Mouse (Mus musculus) liver, embryonic 11.5 days (tissue): ENCODE measurements around the gene Poc1b. TPM values are rescaled to one million over a fixed set of nuclear protein-coding genes. Genes with fewer than 3 reads are reported as not detected.

ENCODE experiments used
- ATAC-seq: fragments of 200-750 bp; cut with Nextera tagmentation; replicated peaks from 2 replicates; pipeline ENCODE4 v1.8.0; 2017; ENCODE audit warnings: moderate number of reproducible peaks, mild to moderate bottlenecking, moderate TSS enrichment, moderate library complexity; ENCODE audit not compliant: low FRiP score
- DNase-seq: peaks from one replicate; pipeline ENCODE4 v3.0.0-alpha.2; 2017; ENCODE audit warnings: low spot score
- H3K27ac ChIP-seq: fragments of 300-500 bp; sonication (generic); 2 replicates; pipeline ENCODE4 v1.5.1; 2014; ENCODE audit warnings: mild to moderate bottlenecking, low read depth, low read length, control low read depth
- H3K27me3 ChIP-seq: fragments of 300-500 bp; sonication (generic); replicated peaks from 2 replicates; pipeline ENCODE4 v1.6.1; 2014; ENCODE audit warnings: low read length, mixed read lengths; ENCODE audit not compliant: control insufficient read depth, insufficient read depth
- H3K36me3 ChIP-seq: fragments of 300-500 bp; sonication (generic); 2 replicates; pipeline ENCODE4 v1.6.1; 2014; ENCODE audit warnings: mild to moderate bottlenecking, low read length, moderate library complexity, mixed read lengths; ENCODE audit not compliant: control insufficient read depth, insufficient read depth
- H3K4me1 ChIP-seq: fragments of 300-500 bp; sonication (generic); replicated peaks from 2 replicates; pipeline ENCODE4 v1.6.1; 2014; ENCODE audit warnings: low read length, mixed read lengths; ENCODE audit not compliant: control insufficient read depth, insufficient read depth
- H3K4me2 ChIP-seq: fragments of 300-500 bp; sonication (generic); 2 replicates; pipeline ENCODE4 v1.6.1; 2014; ENCODE audit warnings: mild to moderate bottlenecking, control low read depth, moderate library complexity
- H3K4me3 ChIP-seq: fragments of 300-500 bp; sonication (generic); 2 replicates; pipeline ENCODE4 v1.5.1; 2014; ENCODE audit warnings: low read depth, low read length, control low read depth
- H3K9ac ChIP-seq: fragments of 300-500 bp; sonication (generic); 2 replicates; pipeline ENCODE4 v1.6.1; 2014; ENCODE audit warnings: low read depth, low read length, control low read depth
- H3K9me3 ChIP-seq: fragments of 300-500 bp; sonication (generic); 2 replicates; pipeline ENCODE4 v1.6.1; 2016; ENCODE audit warnings: low read length, inconsistent platforms, mixed read lengths; ENCODE audit not compliant: control insufficient read depth
- WGBS: fragments of 180-500 bp; shearing (Covaris S2); extraction: QIAGEN DNeasy Blood & Tissue Kit; methylation state at CpG from one replicate; pipeline ENCODE4 v1.1.7; 2014; 5-methylcytosine and 5-hydroxymethylcytosine counted together
- polyA plus RNA-seq: library from polyadenylated mRNA; unstranded; fragments of >200 nt; fragmentation: Nextera tagmentation; extraction: Ambion mirVana; gene quantifications from 2 replicates; pipeline ENCODE4 v1.2.1, GENCODE M21; 2014

Gene Poc1b
- polyA plus RNA-seq, 1 experiment from 2014 or later, result 19.0 TPM

- no peaks in the 10 kb centered on the region for H3K9me3 ChIP-seq
- no peak overlapping the region for H3K9ac ChIP-seq
- no peak overlapping the region for H3K4me3 ChIP-seq
- no peak overlapping the region for H3K27ac ChIP-seq
- DNase-seq (no peak), ATAC-seq (no peak)
- H3K4me2 ChIP-seq, result no peak overlapping the region
- WGBS, result 79% methylated on average over 5 of the region's 5 CpGs
- no peaks in the 10 kb centered on the region for H3K27me3 ChIP-seq
- H3K36me3 ChIP-seq, result no peaks in the 10 kb centered on the region
- H3K4me1 ChIP-seq, result peaks cover 7% of the 10 kb centered on the region; the same call in 1 of the 2 replicates
These were observed 62.9 kb downstream of the Poc1b start for GRCm38 (mm10) chr10:99169765-99170129.

GRCm38 (mm10) chr10:99171961-99172497 is 65.2 kb downstream of the Poc1b start:
- Histone ChIP-seq H3K4me1 (peaks cover 4% of the 10 kb centered on the region; the same call in 1 of the 2 replicates), H3K27me3 (no peaks in the 10 kb centered on the region), H3K9me3 (no peaks in the 10 kb centered on the region), H3K4me2 (no peak overlapping the region), H3K9ac (no peak overlapping the region), H3K27ac (peak overlapping the region; percentile 56; the same call in 1 of the 2 replicates), H3K4me3 (no peak overlapping the region), H3K36me3 (no peaks in the 10 kb centered on the region)
- 26% methylated on average over 12 of the region's 12 CpGs for WGBS
- DNase-seq (peak; percentile 43), ATAC-seq (peak; percentile 55)

GRCm38 (mm10) chr10:99172906-99173507 is 66.2 kb downstream of the Poc1b start:
- Histone ChIP-seq H3K27me3 (no peaks in the 10 kb centered on the region), H3K9ac (no peak overlapping the region), H3K4me3 (no peak overlapping the region), H3K36me3 (peaks cover under 1% of the 10 kb centered on the region; the same call in 1 of the 2 replicates), H3K27ac (no peak overlapping the region), H3K9me3 (no peaks in the 10 kb centered on the region), H3K4me2 (no peak overlapping the region), H3K4me1 (peaks cover 4% of the 10 kb centered on the region; the same call in 1 of the 2 replicates)
- WGBS, result 50% methylated on average over 7 of the region's 7 CpGs
- DNase-seq (no peak), ATAC-seq (no peak)

GRCm38 (mm10) chr10:99176911-99177310 is 70.1 kb downstream of the Poc1b start:
- Histone ChIP-seq H3K9ac (no peak overlapping the region), H3K27me3 (no peaks in the 10 kb centered on the region), H3K9me3 (no peaks in the 10 kb centered on the region), H3K27ac (no peak overlapping the region), H3K4me3 (no peak overlapping the region), H3K4me2 (no peak overlapping the region), H3K4me1 (0 out of 2 replicates have a peak, but pooled peaks cover 2% of the 10 kb centered on the region), H3K36me3 (peaks cover 4% of the 10 kb centered on the region; the same call in 1 of the 2 replicates)
- WGBS, result 85% methylated on average over 9 of the region's 9 CpGs
- no peak for DNase-seq
- no peak for ATAC-seq

GRCm38 (mm10) chr10:99178118-99178517 is 71.3 kb downstream of the Poc1b start:
- ATAC-seq (no peak), DNase-seq (no peak)
- no peak overlapping the region for H3K27ac ChIP-seq
- 0 out of 2 replicates have a peak, but pooled peaks cover under 1% of the 10 kb centered on the region for H3K4me1 ChIP-seq
- H3K9ac ChIP-seq, result no peak overlapping the region
- peaks cover 4% of the 10 kb centered on the region; the same call in 1 of the 2 replicates for H3K36me3 ChIP-seq
- H3K27me3 ChIP-seq, result no peaks in the 10 kb centered on the region
- H3K4me2 ChIP-seq, result no peak overlapping the region
- H3K4me3 ChIP-seq, result no peak overlapping the region
- WGBS, result 88% methylated on average over 2 of the region's 2 CpGs
- H3K9me3 ChIP-seq, result no peaks in the 10 kb centered on the region

- H3K27me3 ChIP-seq, result no peaks in the 10 kb centered on the region
- DNase-seq (no peak), ATAC-seq (no peak)
- no peaks in the 10 kb centered on the region for H3K4me1 ChIP-seq
- no peak overlapping the region for H3K4me3 ChIP-seq
- no peak overlapping the region for H3K4me2 ChIP-seq
- H3K9ac ChIP-seq, result no peak overlapping the region
- 89% methylated on average over 5 of the region's 5 CpGs for WGBS
- H3K27ac ChIP-seq, result no peak overlapping the region
- H3K9me3 ChIP-seq, result no peaks in the 10 kb centered on the region
- peaks cover 4% of the 10 kb centered on the region; the same call in 1 of the 2 replicates for H3K36me3 ChIP-seq
These were observed 72.3 kb downstream of the Poc1b start for GRCm38 (mm10) chr10:99179122-99179521.

GRCm38 (mm10) chr10:99179566-99179965 is 72.7 kb downstream of the Poc1b start:
- Histone ChIP-seq H3K9ac (no peak overlapping the region), H3K36me3 (peaks cover 4% of the 10 kb centered on the region; the same call in 1 of the 2 replicates), H3K4me3 (no peak overlapping the region), H3K4me1 (no peaks in the 10 kb centered on the region), H3K27ac (no peak overlapping the region), H3K27me3 (no peaks in the 10 kb centered on the region), H3K9me3 (no peaks in the 10 kb centered on the region), H3K4me2 (no peak overlapping the region)
- DNase-seq (no peak), ATAC-seq (no peak)
- 92% methylated on average over 4 of the region's 4 CpGs for WGBS

GRCm38 (mm10) chr10:99181497-99181896 is 74.7 kb downstream of the Poc1b start:
- DNase-seq, result no peak
- WGBS, result 85% methylated on average over 8 of the region's 8 CpGs
- Histone ChIP-seq H3K4me1 (no peaks in the 10 kb centered on the region), H3K9me3 (no peaks in the 10 kb centered on the region), H3K36me3 (peaks cover 4% of the 10 kb centered on the region; the same call in 1 of the 2 replicates), H3K4me2 (no peak overlapping the region), H3K9ac (no peak overlapping the region), H3K27ac (no peak overlapping the region), H3K27me3 (no peaks in the 10 kb centered on the region), H3K4me3 (no peak overlapping the region)
- 0 out of 2 replicates have a peak, but pooled peaks have one; percentile 18 for ATAC-seq

GRCm38 (mm10) chr10:99182107-99182506 is 75.3 kb downstream of the Poc1b start:
- H3K9me3 ChIP-seq, result no peaks in the 10 kb centered on the region
- DNase-seq (no peak), ATAC-seq (no peak)
- no peak overlapping the region for H3K4me2 ChIP-seq
- H3K27me3 ChIP-seq, result no peaks in the 10 kb centered on the region
- H3K27ac ChIP-seq, result no peak overlapping the region
- no peak overlapping the region for H3K9ac ChIP-seq
- 50% methylated on average over 5 of the region's 5 CpGs for WGBS
- no peak overlapping the region for H3K4me3 ChIP-seq
- H3K36me3 ChIP-seq, result peaks cover 4% of the 10 kb centered on the region; the same call in 1 of the 2 replicates
- no peaks in the 10 kb centered on the region for H3K4me1 ChIP-seq
